ENCODE assay signal across 10 mouse cellular contexts in genomic region chr1:74028881-74029266, GRCm38 (mm10).
DNase-seq lines count a peak whose midpoint lies in the region; ATAC-seq and TF ChIP-seq lines count a peak whose summit lies in the region.
"Had no signal": no experiment of that assay in that cellular context is flagged by ENCODE, and none has a peak within 500 bp of the region (broad histone marks: within the 10 kb centered on the region; RNA-seq: fewer than 3 reads in every experiment).

No protein-coding gene starts in this region.

- ATAC-seq in kidney, embryonic 16.5 days (ENCODE audit: low FRiP score, low TSS enrichment) = no peak
- ATAC-seq in neural tube, embryonic 15.5 days (ENCODE audit: low FRiP score) = no peak
- ATAC-seq in forebrain, postnatal 0 days = no peak

- H3K4me1 ChIP-seq in spleen, adult 2 months (ENCODE audit: control insufficient read depth, insufficient read depth, insufficient read length) = no peaks in the 10 kb centered on the region
- H3K4me1 ChIP-seq in kidney, embryonic 16.5 days (ENCODE audit: insufficient read depth, low read length) = peaks cover 100% of the 10 kb centered on the region
- H3K4me1 ChIP-seq in neural tube, embryonic 15.5 days = peaks cover 55% of the 10 kb centered on the region
- no peaks in the 10 kb centered on the region for H3K4me1 ChIP-seq in forebrain, postnatal 0 days (ENCODE audit: insufficient read depth)

- DNase-seq in spleen, adult 2 months (ENCODE audit: low read depth in 1 of 2, low spot score in 2 of 2) = no peak
- no peak for DNase-seq in spleen, postnatal 14 days (ENCODE audit: low spot score in 2 of 2)
- peak; percentile 71 for DNase-seq in gastrocnemius, postnatal 25 days
- peak; percentile 21 for DNase-seq in testis, postnatal 14 days (ENCODE audit: low spot score)
- DNase-seq in forebrain, postnatal 0 days = no peak
- DNase-seq in left cerebral cortex, adult 11 months (ENCODE audit: low spot score) = no peak
- DNase-seq: cerebellum, adult 8-10 months; thymus, postnatal 14 days had no signal

- H3K4me3 ChIP-seq in spleen, adult 2 months (ENCODE audit: extremely low read depth, insufficient read depth, insufficient read length) = no peak overlapping the region
- no peak overlapping the region for H3K4me3 ChIP-seq in kidney, embryonic 16.5 days (ENCODE audit: low read length)
- H3K4me3 ChIP-seq in neural tube, embryonic 15.5 days (replicated peaks) = no peak overlapping the region
- H3K4me3 ChIP-seq in forebrain, postnatal 0 days (ENCODE audit: low read depth, low read length) = no peak overlapping the region

- no peak overlapping the region for H3K4me2 ChIP-seq in kidney, embryonic 16.5 days (replicated peaks; ENCODE audit: low read depth, low read length)
- H3K4me2 ChIP-seq in neural tube, embryonic 15.5 days = no peak overlapping the region
- H3K4me2 ChIP-seq in forebrain, postnatal 0 days (ENCODE audit: low read depth) = no peak overlapping the region

- H3K27ac ChIP-seq in spleen, adult 2 months (ENCODE audit: insufficient read depth, low read length) = peak overlapping the region; percentile 8; the same call in 1 of the 2 replicates
- peak overlapping the region; percentile 22; the same call in 1 of the 2 replicates for H3K27ac ChIP-seq in kidney, embryonic 16.5 days (ENCODE audit: low read length)
- H3K27ac ChIP-seq in neural tube, embryonic 15.5 days (replicated peaks) = no peak overlapping the region
- H3K27ac ChIP-seq in forebrain, postnatal 0 days (ENCODE audit: low read depth, low read length) = no peak overlapping the region

- H3K9me3 ChIP-seq in kidney, embryonic 16.5 days (ENCODE audit: low read length) = no peaks in the 10 kb centered on the region
- H3K9me3 ChIP-seq in neural tube, embryonic 15.5 days (replicated peaks) = no peaks in the 10 kb centered on the region
- H3K9me3 ChIP-seq in forebrain, postnatal 0 days (ENCODE audit: low read length) = no peaks in the 10 kb centered on the region

- TF ChIP-seq CTCF in spleen, adult 2 months (IDR thresholded peaks at IDR 0.05; ENCODE audit: extremely low read depth, insufficient read depth, insufficient read length, insufficient replicate concordance) = no peak
- no peak for TF ChIP-seq CTCF in forebrain, postnatal 0 days (IDR thresholded peaks at IDR 0.05; ENCODE audit: low read depth)

- 85% methylated on average over 5 of the region's 5 CpGs for WGBS in spleen, adult 2 months
- 68% methylated on average over 5 of the region's 5 CpGs for WGBS in kidney, embryonic 16.5 days
- 73% methylated on average over 5 of the region's 5 CpGs for WGBS in neural tube, embryonic 15.5 days
- WGBS in forebrain, postnatal 0 days = 80% methylated on average over 5 of the region's 5 CpGs

- TF ChIP-seq POLR2A in spleen, adult 2 months (IDR thresholded peaks at IDR 0.05; ENCODE audit: low read depth, low read length) = no peak

- no peak overlapping the region for H3K9ac ChIP-seq in kidney, embryonic 16.5 days (replicated peaks; ENCODE audit: low read length)
- H3K9ac ChIP-seq in neural tube, embryonic 15.5 days (replicated peaks) = no peak overlapping the region
- H3K9ac ChIP-seq in forebrain, postnatal 0 days = no peak overlapping the region

- H3K36me3 ChIP-seq in spleen, adult 2 months (ENCODE audit: control insufficient read depth, insufficient read depth, low read length) = no peaks in the 10 kb centered on the region
- no peaks in the 10 kb centered on the region for H3K36me3 ChIP-seq in kidney, embryonic 16.5 days (ENCODE audit: insufficient read depth, low read length)
- no peaks in the 10 kb centered on the region for H3K36me3 ChIP-seq in neural tube, embryonic 15.5 days
- H3K36me3 ChIP-seq in forebrain, postnatal 0 days (ENCODE audit: insufficient read depth) = no peaks in the 10 kb centered on the region

- no peaks in the 10 kb centered on the region for H3K27me3 ChIP-seq in spleen, adult 2 months (ENCODE audit: control insufficient read depth, insufficient read depth, low read length)
- no peaks in the 10 kb centered on the region for H3K27me3 ChIP-seq in kidney, embryonic 16.5 days (ENCODE audit: insufficient read depth, low read length)
- H3K27me3 ChIP-seq in neural tube, embryonic 15.5 days (replicated peaks) = no peaks in the 10 kb centered on the region
- H3K27me3 ChIP-seq in forebrain, postnatal 0 days (ENCODE audit: insufficient read depth, low read length) = no peaks in the 10 kb centered on the region

Comparison
In these comparisons a context has a peak if more than half of its experiments do, and no peak if none do; other contexts are left out.
1. DNase-seq: peak in gastrocnemius, postnatal 25 days (single experiment) and testis, postnatal 14 days (single experiment); none in spleen, adult 2 months (0 of 2), spleen, postnatal 14 days (0 of 2), forebrain, postnatal 0 days (single experiment) and left cerebral cortex, adult 11 months (single experiment).
2. H3K27ac ChIP-seq: peak in spleen, adult 2 months (single experiment) and kidney, embryonic 16.5 days (single experiment); none in neural tube, embryonic 15.5 days (single experiment) and forebrain, postnatal 0 days (single experiment).